In the genomic region with DNA sequence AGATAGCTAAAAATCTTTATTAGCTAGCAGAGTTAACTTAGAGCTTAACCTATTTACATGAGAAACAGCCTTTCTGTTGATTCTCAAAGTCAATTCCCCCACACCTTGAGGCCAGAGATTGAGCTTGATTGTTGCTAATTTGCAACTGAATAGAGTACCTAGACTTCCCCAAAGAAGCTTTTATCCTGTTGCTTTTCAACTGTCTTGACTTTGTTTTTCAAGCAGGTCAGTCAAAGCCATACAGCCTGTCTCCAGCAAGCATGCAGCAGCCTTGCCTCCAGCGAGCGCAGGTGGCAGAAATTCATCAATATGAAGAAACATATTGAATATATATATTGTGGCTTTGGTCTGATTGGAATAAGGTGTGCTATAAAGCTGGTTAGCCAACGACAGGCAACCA, we compare ENCODE assay signal across 22 mouse cellular contexts. TPM values are rescaled to one million over a fixed set of nuclear protein-coding genes. Genes with fewer than 3 reads are reported as not detected.
DNase-seq lines count a peak whose midpoint lies in the region; TF ChIP-seq lines count a peak whose summit lies in the region.
"Not testable (repeated sequence)": the region's sequence is repeated elsewhere in the genome, so short reads cannot be mapped to it uniquely, and the experiment has no call there.
"Had no signal": no experiment of that assay in that cellular context is flagged by ENCODE, and none has a peak within 500 bp of the region (broad histone marks: within the 10 kb centered on the region; RNA-seq: fewer than 3 reads in every experiment).

No protein-coding gene starts in this region.

- in situ Hi-C loops in ES-E14 (cut with MboI; ENCODE audit: low sequenced_read_pairs in 2 of 2, unreplicated experiment in 2 of 2) = not testable (repeated sequence)

- not testable (repeated sequence) for H3K9ac ChIP-seq in ES-Bruce4 (ENCODE audit: low read depth, poor library complexity, severe bottlenecking); ES-E14 (ENCODE audit: insufficient read depth, low read depth, low read length, poor library complexity, severe bottlenecking)

- not testable (repeated sequence) for H3K4me1 ChIP-seq in ES-Bruce4 (ENCODE audit: control insufficient read depth, insufficient read depth, low read length); ES-E14 (ENCODE audit: control insufficient read depth in 2 of 2, insufficient read depth in 2 of 2, low read length in 2 of 2, poor library complexity in 1 of 2)

- peak; percentile 75 for TF ChIP-seq EP300 in ES-Bruce4 (IDR thresholded peaks at IDR 0.05; ENCODE audit: insufficient read depth, low read depth, low read length)

- TF ChIP-seq POLR2A in ES-Bruce4 (IDR thresholded peaks at IDR 0.05; ENCODE audit: insufficient read depth, low read length) = not testable (repeated sequence)

- not testable (repeated sequence) for H3K36me3 ChIP-seq in ES-Bruce4 (ENCODE audit: control insufficient read depth, insufficient read depth, low read length, poor library complexity, severe bottlenecking); ES-E14 (ENCODE audit: control insufficient read depth, insufficient read depth, low read length, poor library complexity, severe bottlenecking)

- H3K27ac ChIP-seq in ES-Bruce4 (ENCODE audit: insufficient read depth, low read length) (peak overlapping the region; percentile 46; the same call in 1 of the 2 replicates), ES-E14 (ENCODE audit: insufficient read depth, low read depth, low read length, poor library complexity, severe bottlenecking) (peak overlapping the region; percentile 78; the same call in 1 of the 2 replicates)

- H3K4me3 ChIP-seq in ES-Bruce4 (ENCODE audit: low read depth, low read length); ES-E14 (ENCODE audit: insufficient read depth in 1 of 2, low read depth in 1 of 2, low read length in 2 of 2, poor library complexity in 1 of 2, severe bottlenecking in 1 of 2): not testable (repeated sequence)

- H3K27me3 ChIP-seq in ES-Bruce4 (ENCODE audit: control insufficient read depth, insufficient read depth, low read length, poor library complexity, severe bottlenecking) = not testable (repeated sequence)

- not testable (repeated sequence) for H3K9me3 ChIP-seq in ES-Bruce4 (replicated peaks; ENCODE audit: control insufficient read depth, insufficient read depth, low read length, poor library complexity, severe bottlenecking); ES-E14 (ENCODE audit: control insufficient read depth, insufficient read depth, low read depth, low read length)

- DNase-seq in ES-CJ7 (ENCODE audit: low read depth, low spot score) (peak; percentile 95), ES-E14 (ENCODE audit: low read depth, low spot score) (peak; percentile 54), R1 (ENCODE audit: low read depth, low spot score) (peak; percentile 95), ZHBTc4 (ENCODE audit: low read depth, low spot score) (peak; percentile 93)

- TF ChIP-seq CTCF in ES-Bruce4 (IDR thresholded peaks at IDR 0.05; ENCODE audit: low read depth, low read length) = not testable (repeated sequence)

TF ChIP-seq in ES-E14, 5 proteins besides CTCF, POLR2A, EP300 and RAD21:
- TF ChIP-seq CHD2 (IDR thresholded peaks at IDR 0.05; ENCODE audit: low read depth, low read length) = 0 out of 2 replicates have a peak, but pooled peaks have one; percentile 26

RNA-seq across cellular contexts. Expression of a gene that starts 18.1 kb away (rescaled TPM):
- not detected in 2 replicates for polyA plus RNA-seq in ES-Bruce4 (2011; ENCODE audit: insufficient read depth, insufficient read length, low read depth, missing spikeins)
- not detected in 2 replicates for total RNA-seq in ES-E14 (2012; rRNA removed)
- total RNA-seq: adrenal gland, adult 18-20 months; adrenal gland, adult 2 months; adrenal gland, adult 8-10 months; adrenal gland, postnatal 10 days; adrenal gland, postnatal 14 days; adrenal gland, postnatal 25 days; adrenal gland, postnatal 36 days; adrenal gland, postnatal 4 days; CH12.LX; MEL had no signal
- polyA plus RNA-seq: activated CD4-positive, CD25-positive, alpha-beta regulatory T cell, adult 4 months; adrenal gland, adult 2 months; brain, embryonic 14.5 days; C2C12; CD4-positive, CD25-positive, alpha-beta regulatory T cell, adult 4 months; cerebellum, adult 2 months; G1E; Patski had no signal

RNA-seq across cellular contexts. Expression of a gene that starts 23.8 kb away (rescaled TPM):
- polyA plus RNA-seq in ES-Bruce4 (2011; ENCODE audit: insufficient read depth, insufficient read length, low read depth, missing spikeins) = not detected in 2 replicates
- not detected in 2 replicates for total RNA-seq in ES-E14 (2012; rRNA removed)
- total RNA-seq: adrenal gland, adult 18-20 months; adrenal gland, adult 2 months; adrenal gland, adult 8-10 months; adrenal gland, postnatal 10 days; adrenal gland, postnatal 14 days; adrenal gland, postnatal 25 days; adrenal gland, postnatal 36 days; adrenal gland, postnatal 4 days; CH12.LX; G1E; MEL had no signal
- polyA plus RNA-seq: activated CD4-positive, CD25-positive, alpha-beta regulatory T cell, adult 4 months; adrenal gland, adult 2 months; brain, embryonic 14.5 days; C2C12; CD4-positive, CD25-positive, alpha-beta regulatory T cell, adult 4 months; cerebellum, adult 2 months; G1E; Patski had no signal

RNA-seq across cellular contexts. Expression of a gene that starts 36.7 kb away (rescaled TPM):
- not detected in 2 replicates for polyA plus RNA-seq in ES-Bruce4 (2011; ENCODE audit: insufficient read depth, insufficient read length, low read depth, missing spikeins)
- total RNA-seq in ES-E14 (2012; rRNA removed) = not detected in 2 replicates
- total RNA-seq: adrenal gland, adult 18-20 months; adrenal gland, adult 2 months; adrenal gland, adult 8-10 months; adrenal gland, postnatal 10 days; adrenal gland, postnatal 14 days; adrenal gland, postnatal 25 days; adrenal gland, postnatal 36 days; adrenal gland, postnatal 4 days; CH12.LX; G1E; MEL had no signal
- polyA plus RNA-seq: activated CD4-positive, CD25-positive, alpha-beta regulatory T cell, adult 4 months; adrenal gland, adult 2 months; brain, embryonic 14.5 days; C2C12; CD4-positive, CD25-positive, alpha-beta regulatory T cell, adult 4 months; cerebellum, adult 2 months; G1E; Patski had no signal
